Mouse (Mus musculus) kidney, postnatal 0 days (tissue): ENCODE data around the gene Pigg. TPM values are rescaled to one million over a fixed set of nuclear protein-coding genes. Genes with fewer than 3 reads are reported as not detected.
A peak's percentile ranks its signal among the peaks of the same experiment; 100 is the strongest.

ENCODE experiments used
- ATAC-seq: fragments of 200-750 bp; cut with Nextera tagmentation; replicated peaks from 2 replicates; pipeline ENCODE4 v1.8.0; 2017; ENCODE audit warnings: low read depth, moderate number of reproducible peaks, moderate TSS enrichment, moderate library complexity; ENCODE audit not compliant: low FRiP score
- DNase-seq: peaks from one replicate; pipeline ENCODE4 v3.0.0-alpha.2; 2016; ENCODE audit warnings: low spot score
- H3K27ac ChIP-seq: fragments of 300-500 bp; sonication (generic); 2 replicates; pipeline ENCODE4 v1.5.1; 2014; ENCODE audit warnings: mild to moderate bottlenecking
- H3K27me3 ChIP-seq: fragments of 300-500 bp; sonication (generic); 2 replicates; pipeline ENCODE4 v1.6.1; 2014; ENCODE audit warnings: low read length, mixed read lengths; ENCODE audit not compliant: insufficient read depth
- H3K36me3 ChIP-seq: fragments of 300-500 bp; sonication (generic); 2 replicates; pipeline ENCODE4 v1.6.1; 2014; ENCODE audit warnings: low read length, mixed read lengths; ENCODE audit not compliant: insufficient read depth
- H3K4me1 ChIP-seq: fragments of 300-500 bp; sonication (generic); replicated peaks from 2 replicates; pipeline ENCODE4 v1.6.1; 2014; ENCODE audit warnings: antibody characterized with exemption, low read length, mixed read lengths; ENCODE audit not compliant: insufficient read depth
- H3K4me2 ChIP-seq: fragments of 300-500 bp; sonication (generic); 2 replicates; pipeline ENCODE4 v1.6.1; 2014; ENCODE audit warnings: mild to moderate bottlenecking, low read length, moderate library complexity, mixed read lengths
- H3K4me3 ChIP-seq: fragments of 300-500 bp; sonication (generic); replicated peaks from 2 replicates; pipeline ENCODE4 v1.5.1; 2014; ENCODE audit warnings: low read depth, low read length
- H3K9ac ChIP-seq: fragments of 300-500 bp; sonication (generic); 2 replicates; pipeline ENCODE4 v1.6.1; 2014; ENCODE audit warnings: low read depth, low read length
- H3K9me3 ChIP-seq: fragments of 300-500 bp; sonication (generic); replicated peaks from 2 replicates; pipeline ENCODE4 v1.6.1; 2016; ENCODE audit warnings: low read length, inconsistent platforms, mixed read lengths
- CTCF ChIP-seq: IDR thresholded peaks from 2 replicates; pipeline ENCODE4 v1.5.1; 2016; ENCODE audit warnings: antibody characterized with exemption, low read depth, mild to moderate bottlenecking, moderate library complexity
- WGBS: fragments of 180-500 bp; shearing (Covaris S2); extraction: QIAGEN DNeasy Blood & Tissue Kit; methylation state at CpG from one replicate; pipeline ENCODE4 v1.1.7; 2014; 5-methylcytosine and 5-hydroxymethylcytosine counted together
- polyA plus RNA-seq: library from polyadenylated mRNA; unstranded; fragments of >200 nt; fragmentation: Nextera tagmentation; extraction: Ambion mirVana; gene quantifications from 2 replicates; pipeline ENCODE4 v1.2.1, GENCODE M21; 2015

Gene Pigg
- polyA plus RNA-seq, 1 experiment from 2014 or later = 4.3 TPM

DNA sequence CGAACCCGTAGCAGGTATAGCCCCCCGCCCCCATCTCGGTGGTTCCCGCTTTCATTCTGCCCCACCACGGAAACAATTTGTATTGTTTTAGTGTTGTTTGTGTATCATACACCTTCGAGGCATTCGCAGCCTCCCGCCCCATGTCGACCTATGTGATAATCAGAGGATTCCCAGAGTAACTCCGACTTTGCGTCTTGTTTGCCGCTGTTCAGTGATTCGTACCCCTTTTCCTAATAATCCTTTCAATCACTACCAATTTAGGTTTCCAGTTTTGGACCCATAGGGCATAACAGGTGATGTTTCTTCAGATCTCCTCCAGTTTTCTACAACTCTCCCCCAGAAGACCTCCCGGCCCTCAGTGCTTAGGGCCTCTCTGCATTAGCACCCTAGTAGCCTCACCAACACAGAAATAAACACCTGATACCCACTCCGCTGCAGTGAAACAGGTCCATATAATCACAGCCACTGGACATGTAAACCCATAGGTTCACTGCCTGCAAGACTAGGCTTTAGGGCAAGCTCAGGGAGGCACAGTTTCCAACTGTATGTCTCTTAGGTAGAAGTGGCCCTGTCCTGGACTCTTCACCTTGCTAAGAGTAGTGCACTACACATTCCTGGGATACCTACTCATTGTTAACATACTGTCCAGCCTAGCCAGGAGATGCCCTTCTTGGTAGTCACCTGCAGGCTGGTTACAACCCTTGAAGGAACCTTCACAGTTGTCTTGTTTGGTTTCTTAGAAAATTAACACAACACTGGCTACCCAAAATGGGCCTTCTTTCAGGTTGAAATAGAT is 854 bp downstream of the Pigg start:
- TF ChIP-seq CTCF = no peak
- Histone ChIP-seq H3K27me3 (no peaks in the 10 kb centered on the region), H3K4me3 (peak overlapping the region; percentile 50), H3K27ac (peak overlapping the region; percentile 48), H3K36me3 (no peaks in the 10 kb centered on the region), H3K4me2 (peak overlapping the region; percentile 53), H3K9me3 (no peaks in the 10 kb centered on the region), H3K9ac (peak overlapping the region; percentile 79), H3K4me1 (peaks cover 7% of the 10 kb centered on the region; the same call in 1 of the 2 replicates)
- WGBS = 6% methylated on average over 16 of the region's 16 CpGs
- no peak for ATAC-seq
- DNase-seq = peak; percentile 5

DNA sequence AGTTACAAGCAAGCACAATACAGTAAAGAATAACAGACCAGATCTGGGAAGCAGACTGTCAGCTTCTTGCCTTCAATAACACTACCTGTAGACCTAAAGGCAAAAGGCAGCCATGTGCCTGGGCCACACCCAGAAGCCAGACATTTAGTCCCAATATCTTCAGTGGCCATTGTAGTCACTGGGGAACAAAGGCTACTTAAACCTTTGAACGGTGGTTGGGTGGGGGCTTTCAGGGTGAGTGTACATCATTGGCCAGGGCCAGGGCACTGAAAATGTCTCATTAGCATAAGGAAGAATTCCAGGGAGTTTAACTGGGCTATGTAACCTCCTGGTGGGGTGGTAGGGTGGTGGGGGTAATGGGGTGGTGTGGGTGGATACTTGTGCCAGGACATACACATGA is 18.6 kb downstream of the Pigg start:
- TF ChIP-seq CTCF = no peak
- 97% methylated on average over 1 of the region's 1 CpGs for WGBS
- H3K4me3 ChIP-seq = no peak overlapping the region
- H3K9me3 ChIP-seq = no peaks in the 10 kb centered on the region
- no peaks in the 10 kb centered on the region for H3K4me1 ChIP-seq
- H3K36me3 ChIP-seq = peaks cover 27% of the 10 kb centered on the region; the same call in 1 of the 2 replicates
- no peaks in the 10 kb centered on the region for H3K27me3 ChIP-seq
- DNase-seq = no peak
- no peak overlapping the region for H3K27ac ChIP-seq
- no peak for ATAC-seq
- no peak overlapping the region for H3K9ac ChIP-seq
- H3K4me2 ChIP-seq = no peak overlapping the region

DNA sequence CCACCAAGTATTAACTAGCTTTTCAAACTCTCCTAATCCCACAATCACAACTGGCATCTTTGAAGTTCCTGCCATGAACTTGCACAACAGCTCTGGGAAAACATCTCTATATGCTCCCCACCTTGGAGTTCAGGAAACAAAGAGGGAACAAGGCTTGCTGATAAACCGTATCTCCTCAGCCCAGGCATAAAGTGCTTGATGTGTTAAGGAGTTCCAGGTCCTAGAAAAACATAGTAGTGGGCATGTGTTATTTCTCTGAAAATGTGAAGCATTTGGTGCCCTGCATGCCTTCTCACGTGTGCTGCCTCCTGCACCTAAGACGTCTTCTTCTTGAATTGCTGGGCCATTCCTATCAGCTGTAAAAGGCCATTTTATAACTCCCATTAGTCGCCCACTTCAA is 25.0 kb downstream of the Pigg start:
- Histone ChIP-seq H3K4me2 (no peak overlapping the region), H3K27ac (no peak overlapping the region), H3K9me3 (no peaks in the 10 kb centered on the region), H3K36me3 (peaks cover 30% of the 10 kb centered on the region; the same call in 1 of the 2 replicates), H3K27me3 (no peaks in the 10 kb centered on the region), H3K9ac (no peak overlapping the region), H3K4me1 (no peaks in the 10 kb centered on the region), H3K4me3 (no peak overlapping the region)
- no peak for DNase-seq
- no peak for TF ChIP-seq CTCF
- whole genome bisulfite sequencing = 39% methylated on average over 4 of the region's 4 CpGs
- no peak for ATAC-seq

DNA sequence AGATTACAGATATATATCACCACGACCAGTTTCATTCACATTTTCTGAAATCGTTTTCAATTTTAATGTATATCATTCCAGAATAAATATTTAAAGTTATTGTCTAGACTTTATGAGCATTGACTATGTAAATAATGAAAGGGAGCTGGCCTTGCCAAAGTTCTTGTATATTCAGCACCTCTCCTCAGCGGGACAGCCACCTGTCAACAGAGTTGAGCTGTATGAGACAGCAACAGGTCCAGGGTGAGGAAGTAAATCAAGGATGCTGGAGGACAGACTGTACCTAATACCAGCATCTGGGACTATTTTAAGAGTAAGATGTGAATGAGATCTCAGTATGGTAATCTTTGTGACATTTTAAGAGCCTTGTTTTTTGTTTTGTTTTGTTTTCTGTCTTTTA is 25.6 kb downstream of the Pigg start:
- no peaks in the 10 kb centered on the region for H3K27me3 ChIP-seq
- ATAC-seq (no peak), DNase-seq (no peak)
- no peaks in the 10 kb centered on the region for H3K4me1 ChIP-seq
- WGBS = 73% methylated on average over 3 of the region's 3 CpGs
- TF ChIP-seq CTCF = no peak
- no peak overlapping the region for H3K27ac ChIP-seq
- H3K9ac ChIP-seq = no peak overlapping the region
- no peak overlapping the region for H3K4me3 ChIP-seq
- H3K9me3 ChIP-seq = no peaks in the 10 kb centered on the region
- peaks cover 27% of the 10 kb centered on the region; the same call in 1 of the 2 replicates for H3K36me3 ChIP-seq
- H3K4me2 ChIP-seq = no peak overlapping the region

DNA sequence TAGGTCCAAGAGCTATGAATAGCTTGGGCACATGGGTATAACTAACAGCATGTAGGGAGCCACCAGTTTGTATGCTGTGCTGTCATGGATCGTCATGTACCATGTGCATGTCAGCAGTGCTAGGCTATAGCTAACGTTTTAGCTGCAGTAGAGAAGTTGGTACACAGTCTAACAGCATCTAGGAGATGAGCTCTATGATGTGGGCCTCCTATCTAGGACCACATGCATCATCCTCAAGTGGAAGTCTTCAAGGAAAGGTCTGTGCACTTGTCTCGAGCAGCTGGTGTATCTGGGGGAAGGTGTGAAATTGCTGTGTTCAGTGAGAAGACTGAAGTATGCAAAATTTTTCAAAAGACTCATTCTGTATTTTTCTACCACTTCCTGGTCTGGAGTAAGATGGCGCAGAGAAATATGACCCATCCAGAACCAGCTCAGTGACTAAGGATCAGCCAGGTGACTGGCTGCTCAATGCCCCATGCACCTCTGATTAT is 31.3 kb downstream of the Pigg start:
- ATAC-seq (no peak), DNase-seq (no peak)
- H3K4me1 ChIP-seq = no peaks in the 10 kb centered on the region
- no peak overlapping the region for H3K4me2 ChIP-seq
- no peak overlapping the region for H3K9ac ChIP-seq
- TF ChIP-seq CTCF = no peak
- no peak overlapping the region for H3K27ac ChIP-seq
- H3K27me3 ChIP-seq = no peaks in the 10 kb centered on the region
- H3K36me3 ChIP-seq = peaks cover 25% of the 10 kb centered on the region; the same call in 1 of the 2 replicates
- H3K9me3 ChIP-seq = no peaks in the 10 kb centered on the region
- no peak overlapping the region for H3K4me3 ChIP-seq
- WGBS = 90% methylated on average over 4 of the region's 4 CpGs

DNA sequence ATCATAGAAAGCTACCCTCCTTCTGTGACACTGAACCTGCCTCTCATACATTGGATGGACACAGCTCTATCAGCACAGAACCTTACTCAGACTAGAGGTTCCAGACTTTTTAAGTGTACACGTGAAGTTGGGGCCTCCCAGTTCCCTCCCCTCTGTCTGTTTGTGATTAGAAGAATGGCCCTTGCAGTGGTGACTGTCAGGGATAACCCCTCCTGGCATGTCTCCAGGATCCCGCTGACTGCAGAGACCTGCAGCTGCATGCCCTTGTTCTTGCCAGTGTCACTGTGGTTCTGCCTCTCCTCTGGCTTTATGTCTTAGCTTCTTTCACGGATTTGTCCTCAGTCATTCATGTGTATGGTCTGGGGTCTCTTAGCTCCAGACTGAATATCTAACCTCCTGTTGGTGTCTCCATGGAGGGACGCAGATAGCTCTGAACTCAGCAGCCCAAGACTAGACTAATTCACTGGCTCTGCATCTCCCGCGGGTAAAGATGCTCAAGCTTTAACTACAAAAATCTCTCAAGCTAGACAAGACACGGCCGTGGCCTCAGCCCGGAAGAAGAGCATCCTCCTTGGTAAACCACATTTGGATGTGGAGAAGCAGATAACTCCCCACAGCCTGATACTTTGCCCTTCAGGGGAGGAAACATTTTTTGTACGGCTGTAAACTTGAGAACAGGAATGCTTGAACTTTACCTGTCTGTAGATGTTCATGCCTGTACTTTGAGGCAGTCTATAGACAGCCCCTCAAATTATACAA is 33.1 kb downstream of the Pigg start:
- H3K27ac ChIP-seq = no peak overlapping the region
- H3K36me3 ChIP-seq = peaks cover 19% of the 10 kb centered on the region; the same call in 1 of the 2 replicates
- DNase-seq = no peak
- 88% methylated on average over 10 of the region's 10 CpGs for WGBS
- no peaks in the 10 kb centered on the region for H3K9me3 ChIP-seq
- H3K9ac ChIP-seq = no peak overlapping the region
- H3K4me3 ChIP-seq = no peak overlapping the region
- H3K4me2 ChIP-seq = no peak overlapping the region
- H3K27me3 ChIP-seq = no peaks in the 10 kb centered on the region
- H3K4me1 ChIP-seq = no peaks in the 10 kb centered on the region
- ATAC-seq = no peak
- TF ChIP-seq CTCF = no peak
